Mouse (Mus musculus) stomach, embryonic 16.5 days (tissue): ENCODE measurements around the gene BC030870. TPM values are rescaled to one million over a fixed set of nuclear protein-coding genes. Genes with fewer than 3 reads are reported as not detected.

Source experiments
- ATAC-seq: fragments of 200-750 bp; cut with Nextera tagmentation; 2 replicates; pipeline ENCODE4 v1.8.0; 2017; ENCODE audit warnings: moderate number of reproducible peaks, moderate TSS enrichment; ENCODE audit not compliant: insufficient read depth, low FRiP score
- H3K27ac ChIP-seq: fragments of 300-500 bp; sonication (generic); 2 replicates; pipeline ENCODE4 v1.5.1; 2014; ENCODE audit warnings: low read length
- H3K27me3 ChIP-seq: fragments of 300-500 bp; sonication (generic); 2 replicates; pipeline ENCODE4 v1.6.1; 2014; ENCODE audit warnings: low read length, control low read depth, mixed read lengths; ENCODE audit not compliant: control insufficient read depth, insufficient read depth
- H3K36me3 ChIP-seq: fragments of 300-500 bp; sonication (generic); 2 replicates; pipeline ENCODE4 v1.6.1; 2014; ENCODE audit warnings: low read length; ENCODE audit not compliant: control insufficient read depth, insufficient read depth
- H3K4me1 ChIP-seq: fragments of 300-500 bp; sonication (generic); 2 replicates; pipeline ENCODE4 v1.6.1; 2014; ENCODE audit warnings: low read length, control low read depth, mixed read lengths; ENCODE audit not compliant: control insufficient read depth, insufficient read depth
- H3K4me2 ChIP-seq: fragments of 300-500 bp; sonication (generic); 2 replicates; pipeline ENCODE4 v1.6.1; 2014; ENCODE audit warnings: low read depth, low read length, mixed read lengths
- H3K4me3 ChIP-seq: fragments of 300-500 bp; sonication (generic); replicated peaks from 2 replicates; pipeline ENCODE4 v1.5.1; 2014; ENCODE audit warnings: mild to moderate bottlenecking, low read length
- H3K9ac ChIP-seq: fragments of 300-500 bp; sonication (generic); 2 replicates; pipeline ENCODE4 v1.6.1; 2014; ENCODE audit warnings: low read length
- H3K9me3 ChIP-seq: fragments of 300-500 bp; sonication (generic); replicated peaks from 2 replicates; pipeline ENCODE4 v1.6.1; 2016; ENCODE audit warnings: low read length, control low read depth; ENCODE audit not compliant: control insufficient read depth
- WGBS: fragments of 180-500 bp; shearing (Covaris S2); extraction: QIAGEN DNeasy Blood & Tissue Kit; methylation state at CpG from one replicate; pipeline ENCODE4 v1.1.7; 2014; 5-methylcytosine and 5-hydroxymethylcytosine counted together
- polyA plus RNA-seq: library from polyadenylated mRNA; unstranded; fragments of >200 nt; fragmentation: Nextera tagmentation; extraction: Ambion mirVana; gene quantifications from 2 replicates; pipeline ENCODE4 v1.2.1, GENCODE M21; 2015

BC030870 gene
- polyA plus RNA-seq, 1 experiment from 2014 or later: 12.7 TPM

GRCm38 (mm10) chr8:65065622-65066021 is 63.7 kb downstream of the BC030870 start:
- H3K27me3 ChIP-seq: no peaks in the 10 kb centered on the region
- H3K27ac ChIP-seq: no peak overlapping the region
- H3K4me1 ChIP-seq: no peaks in the 10 kb centered on the region
- ATAC-seq: no peak
- WGBS: 97% methylated on average over 3 of the region's 3 CpGs
- no peaks in the 10 kb centered on the region for H3K36me3 ChIP-seq
- no peak overlapping the region for H3K4me2 ChIP-seq
- H3K9me3 ChIP-seq: no peaks in the 10 kb centered on the region
- no peak overlapping the region for H3K4me3 ChIP-seq
- no peak overlapping the region for H3K9ac ChIP-seq

- no peak for ATAC-seq
- H3K4me3 ChIP-seq: no peak overlapping the region
- no peak overlapping the region for H3K27ac ChIP-seq
- no peaks in the 10 kb centered on the region for H3K27me3 ChIP-seq
- H3K4me1 ChIP-seq: no peaks in the 10 kb centered on the region
- H3K9me3 ChIP-seq: no peaks in the 10 kb centered on the region
- H3K36me3 ChIP-seq: no peaks in the 10 kb centered on the region
- no peak overlapping the region for H3K9ac ChIP-seq
- H3K4me2 ChIP-seq: no peak overlapping the region
- WGBS: 57% methylated on average over 2 of the region's 2 CpGs
These were observed 65.3 kb downstream of the BC030870 start for GRCm38 (mm10) chr8:65064071-65064470.

GRCm38 (mm10) chr8:65062195-65062594 is 67.2 kb downstream of the BC030870 start:
- ATAC-seq: no peak
- no peak overlapping the region for H3K9ac ChIP-seq
- no peaks in the 10 kb centered on the region for H3K9me3 ChIP-seq
- no peaks in the 10 kb centered on the region for H3K27me3 ChIP-seq
- no peak overlapping the region for H3K4me2 ChIP-seq
- no peaks in the 10 kb centered on the region for H3K36me3 ChIP-seq
- no peak overlapping the region for H3K27ac ChIP-seq
- H3K4me1 ChIP-seq: no peaks in the 10 kb centered on the region
- 80% methylated on average over 4 of the region's 4 CpGs for WGBS
- H3K4me3 ChIP-seq: no peak overlapping the region

- Histone ChIP-seq H3K9me3 (no peaks in the 10 kb centered on the region), H3K27ac (no peak overlapping the region), H3K4me1 (no peaks in the 10 kb centered on the region), H3K9ac (no peak overlapping the region), H3K4me3 (no peak overlapping the region), H3K27me3 (no peaks in the 10 kb centered on the region), H3K36me3 (no peaks in the 10 kb centered on the region), H3K4me2 (no peak overlapping the region)
- WGBS: 87% methylated on average over 4 of the region's 4 CpGs
- no peak for ATAC-seq
These were observed 72.6 kb downstream of the BC030870 start for GRCm38 (mm10) chr8:65056722-65057121.

- WGBS: 43% methylated on average over 5 of the region's 5 CpGs
- no peak overlapping the region for H3K4me2 ChIP-seq
These were observed 75.4 kb downstream of the BC030870 start for GRCm38 (mm10) chr8:65053968-65054367.

GRCm38 (mm10) chr8:65053554-65053953 is 75.8 kb downstream of the BC030870 start:
- Histone ChIP-seq H3K9me3 (no peaks in the 10 kb centered on the region), H3K4me3 (no peak overlapping the region), H3K27ac (no peak overlapping the region), H3K9ac (no peak overlapping the region), H3K4me2 (no peak overlapping the region), H3K36me3 (no peaks in the 10 kb centered on the region), H3K4me1 (no peaks in the 10 kb centered on the region), H3K27me3 (no peaks in the 10 kb centered on the region)
- no peak for ATAC-seq
- WGBS: 86% methylated on average over 3 of the region's 3 CpGs

More at GRCm38 (mm10) chr8:65053968-65054367, 75.4 kb downstream of the BC030870 start:
- Histone ChIP-seq H3K4me3 (no peak overlapping the region), H3K9ac (no peak overlapping the region), H3K27me3 (no peaks in the 10 kb centered on the region), H3K36me3 (no peaks in the 10 kb centered on the region), H3K9me3 (no peaks in the 10 kb centered on the region), H3K27ac (no peak overlapping the region), H3K4me1 (no peaks in the 10 kb centered on the region)
- no peak for ATAC-seq

GRCm38 (mm10) chr8:65047801-65048200 is 81.6 kb downstream of the BC030870 start:
- H3K27me3 ChIP-seq: no peaks in the 10 kb centered on the region
- H3K9me3 ChIP-seq: no peaks in the 10 kb centered on the region
- no peak overlapping the region for H3K4me3 ChIP-seq
- no peak overlapping the region for H3K9ac ChIP-seq
- no peak for ATAC-seq
- H3K4me1 ChIP-seq: no peaks in the 10 kb centered on the region
- H3K4me2 ChIP-seq: no peak overlapping the region
- H3K36me3 ChIP-seq: no peaks in the 10 kb centered on the region
- WGBS: 88% methylated on average over 4 of the region's 4 CpGs
- no peak overlapping the region for H3K27ac ChIP-seq

GRCm38 (mm10) chr8:65047193-65047592 is 82.2 kb downstream of the BC030870 start:
- no peak overlapping the region for H3K4me3 ChIP-seq
- no peak overlapping the region for H3K4me2 ChIP-seq
- no peak overlapping the region for H3K27ac ChIP-seq
- ATAC-seq: no peak
- no peaks in the 10 kb centered on the region for H3K4me1 ChIP-seq
- H3K9me3 ChIP-seq: no peaks in the 10 kb centered on the region
- H3K36me3 ChIP-seq: no peaks in the 10 kb centered on the region
- no peak overlapping the region for H3K9ac ChIP-seq
- WGBS: 87% methylated on average over 4 of the region's 4 CpGs
- H3K27me3 ChIP-seq: no peaks in the 10 kb centered on the region

- peak overlapping the region; percentile 46; the same call in 1 of the 2 replicates for H3K27ac ChIP-seq
- ATAC-seq: peak; percentile 79
These were observed 82.8 kb downstream of the BC030870 start for GRCm38 (mm10) chr8:65046565-65046964.

More at GRCm38 (mm10) chr8:65046565-65046964, 82.8 kb downstream of the BC030870 start:
- Histone ChIP-seq H3K4me2 (peak overlapping the region; percentile 32), H3K9me3 (no peaks in the 10 kb centered on the region), H3K4me3 (no peak overlapping the region; the same call in 1 of the 2 replicates), H3K4me1 (no peaks in the 10 kb centered on the region), H3K36me3 (no peaks in the 10 kb centered on the region), H3K9ac (peak overlapping the region; percentile 31; the same call in 1 of the 2 replicates), H3K27me3 (no peaks in the 10 kb centered on the region)
- WGBS: 41% methylated on average over 5 of the region's 5 CpGs
